Mouse (Mus musculus): Measurements from ENCODE around the gene Map3k14. TPM values are rescaled to one million over a fixed set of nuclear protein-coding genes. Genes with fewer than 3 reads are reported as not detected.

The Map3k14 gene
- 3.9 and 5.0 TPM in 2 replicates for polyA plus RNA-seq (2015; fragmentation: Nextera tagmentation; extraction: Ambion mirVana)

GRCm38 (mm10) chr11:103267346-103268219 is at the start of gene Map3k14:
Gene Map3k14 (minus strand): TSS chr11:103267472.
- H3K4me3 ChIP-seq: peak within 1 kb of the TSS; percentile 58
- under 1% methylated on average over 55 of the region's 55 CpGs for WGBS
- H3K9ac ChIP-seq: peak within 1 kb of the TSS; percentile 74
- H3K9me3 ChIP-seq: no peaks in the 10 kb centered on the region
- no peaks in the 10 kb centered on the region for H3K36me3 ChIP-seq (replicated peaks)
- peak; percentile 99 for ATAC-seq (replicated peaks)
- H3K27ac ChIP-seq: peak within 1 kb of the TSS; percentile 88
- H3K4me1 ChIP-seq: peaks cover 52% of the 10 kb centered on the region
- no peaks in the 10 kb centered on the region for H3K27me3 ChIP-seq (replicated peaks)
- peak within 1 kb of the TSS; percentile 72 for H3K4me2 ChIP-seq

GRCm38 (mm10) chr11:103315379-103315778 is 48.1 kb upstream of the Map3k14 start:
- no peak for ATAC-seq (replicated peaks)

GRCm38 (mm10) chr11:103314736-103315374 is 47.6 kb upstream of the Map3k14 start:
- no peak overlapping the region for H3K4me3 ChIP-seq
- whole genome bisulfite sequencing: 86% methylated on average over 10 of the region's 10 CpGs
- no peak overlapping the region for H3K9ac ChIP-seq
- no peak overlapping the region for H3K4me2 ChIP-seq
- H3K27me3 ChIP-seq (replicated peaks): no peaks in the 10 kb centered on the region
- no peak overlapping the region for H3K27ac ChIP-seq
- no peaks in the 10 kb centered on the region for H3K9me3 ChIP-seq
- peaks cover 6% of the 10 kb centered on the region for H3K4me1 ChIP-seq
- H3K36me3 ChIP-seq (replicated peaks): no peaks in the 10 kb centered on the region
- no peak for ATAC-seq (replicated peaks)

More at GRCm38 (mm10) chr11:103315379-103315778, 48.1 kb upstream of the Map3k14 start:
- H3K27ac ChIP-seq: no peak overlapping the region
- H3K9me3 ChIP-seq: no peaks in the 10 kb centered on the region
- no peak overlapping the region for H3K9ac ChIP-seq
- H3K4me1 ChIP-seq: peaks cover 6% of the 10 kb centered on the region
- H3K27me3 ChIP-seq (replicated peaks): no peaks in the 10 kb centered on the region
- no peak overlapping the region for H3K4me2 ChIP-seq
- WGBS: 87% methylated on average over 5 of the region's 5 CpGs
- H3K36me3 ChIP-seq (replicated peaks): no peaks in the 10 kb centered on the region
- H3K4me3 ChIP-seq: no peak overlapping the region

GRCm38 (mm10) chr11:103313542-103313941 is 46.3 kb upstream of the Map3k14 start:
- Histone ChIP-seq H3K4me1 (peaks cover 6% of the 10 kb centered on the region), H3K4me2 (no peak overlapping the region), H3K36me3 (replicated peaks) (no peaks in the 10 kb centered on the region), H3K9ac (no peak overlapping the region), H3K27me3 (replicated peaks) (no peaks in the 10 kb centered on the region), H3K4me3 (no peak overlapping the region), H3K27ac (no peak overlapping the region), H3K9me3 (no peaks in the 10 kb centered on the region)
- 89% methylated on average over 6 of the region's 6 CpGs for WGBS
- no peak for ATAC-seq (replicated peaks)

- H3K9ac ChIP-seq: no peak overlapping the region
- no peaks in the 10 kb centered on the region for H3K27me3 ChIP-seq (replicated peaks)
- H3K9me3 ChIP-seq: no peaks in the 10 kb centered on the region
- no peak for ATAC-seq (replicated peaks)
- no peak overlapping the region for H3K4me2 ChIP-seq
- no peaks in the 10 kb centered on the region for H3K36me3 ChIP-seq (replicated peaks)
- H3K4me1 ChIP-seq: peaks cover 6% of the 10 kb centered on the region
- no peak overlapping the region for H3K4me3 ChIP-seq
- 51% methylated on average over 8 of the region's 8 CpGs for WGBS
- H3K27ac ChIP-seq: no peak overlapping the region
Observed at GRCm38 (mm10) chr11:103312655-103313255, 45.5 kb upstream of the Map3k14 start.

- 10% methylated on average over 28 of the region's 30 CpGs for WGBS
Observed at GRCm38 (mm10) chr11:103311960-103312611, 44.8 kb upstream of the Map3k14 start.

GRCm38 (mm10) chr11:103309956-103310574 is 42.8 kb upstream of the Map3k14 start:
- H3K27me3 ChIP-seq (replicated peaks): no peaks in the 10 kb centered on the region
- H3K4me3 ChIP-seq: no peak overlapping the region
- no peak overlapping the region for H3K27ac ChIP-seq
- H3K9ac ChIP-seq: no peak overlapping the region
- H3K4me1 ChIP-seq: peaks cover 6% of the 10 kb centered on the region
- 77% methylated on average over 10 of the region's 10 CpGs for WGBS
- ATAC-seq (replicated peaks): no peak
- no peaks in the 10 kb centered on the region for H3K36me3 ChIP-seq (replicated peaks)
- no peaks in the 10 kb centered on the region for H3K9me3 ChIP-seq
- no peak overlapping the region for H3K4me2 ChIP-seq

More at GRCm38 (mm10) chr11:103311960-103312611, 44.8 kb upstream of the Map3k14 start:
- Histone ChIP-seq H3K9ac (peak overlapping the region; percentile 32; the same call in 1 of the 2 replicates), H3K27me3 (replicated peaks) (no peaks in the 10 kb centered on the region), H3K9me3 (no peaks in the 10 kb centered on the region), H3K4me1 (peaks cover 6% of the 10 kb centered on the region), H3K4me3 (peak overlapping the region; percentile 29), H3K27ac (no peak overlapping the region), H3K36me3 (replicated peaks) (no peaks in the 10 kb centered on the region), H3K4me2 (peak overlapping the region; percentile 61)
- no peak for ATAC-seq (replicated peaks)

GRCm38 (mm10) chr11:103307910-103308309 is 40.6 kb upstream of the Map3k14 start:
- Histone ChIP-seq H3K9ac (no peak overlapping the region), H3K27ac (no peak overlapping the region), H3K9me3 (no peaks in the 10 kb centered on the region), H3K36me3 (replicated peaks) (no peaks in the 10 kb centered on the region), H3K27me3 (replicated peaks) (no peaks in the 10 kb centered on the region), H3K4me2 (no peak overlapping the region), H3K4me1 (peaks cover 6% of the 10 kb centered on the region), H3K4me3 (no peak overlapping the region)
- no peak for ATAC-seq (replicated peaks)
- WGBS: 75% methylated on average over 8 of the region's 8 CpGs

- no peak for ATAC-seq (replicated peaks)
- no peak overlapping the region for H3K27ac ChIP-seq
- H3K9ac ChIP-seq: no peak overlapping the region
- H3K4me2 ChIP-seq: no peak overlapping the region
- no peaks in the 10 kb centered on the region for H3K27me3 ChIP-seq (replicated peaks)
- no peaks in the 10 kb centered on the region for H3K9me3 ChIP-seq
- WGBS: 84% methylated on average over 9 of the region's 9 CpGs
- no peaks in the 10 kb centered on the region for H3K36me3 ChIP-seq (replicated peaks)
- H3K4me3 ChIP-seq: no peak overlapping the region
- H3K4me1 ChIP-seq: no peaks in the 10 kb centered on the region
Observed at GRCm38 (mm10) chr11:103304525-103304924, 37.3 kb upstream of the Map3k14 start.

GRCm38 (mm10) chr11:103294772-103295171 is 27.5 kb upstream of the Map3k14 start:
- Histone ChIP-seq H3K36me3 (replicated peaks) (no peaks in the 10 kb centered on the region), H3K9me3 (no peaks in the 10 kb centered on the region), H3K27me3 (replicated peaks) (no peaks in the 10 kb centered on the region), H3K4me2 (no peak overlapping the region), H3K4me3 (no peak overlapping the region), H3K4me1 (no peaks in the 10 kb centered on the region), H3K27ac (no peak overlapping the region), H3K9ac (no peak overlapping the region)
- WGBS: 90% methylated on average over 7 of the region's 7 CpGs
- no peak for ATAC-seq (replicated peaks)

- H3K4me3 ChIP-seq: no peak overlapping the region
- 92% methylated on average over 6 of the region's 6 CpGs for WGBS
- H3K4me2 ChIP-seq: no peak overlapping the region
- H3K36me3 ChIP-seq (replicated peaks): no peaks in the 10 kb centered on the region
- no peaks in the 10 kb centered on the region for H3K4me1 ChIP-seq
- H3K9me3 ChIP-seq: no peaks in the 10 kb centered on the region
- H3K27ac ChIP-seq: no peak overlapping the region
- no peaks in the 10 kb centered on the region for H3K27me3 ChIP-seq (replicated peaks)
- no peak for ATAC-seq (replicated peaks)
- H3K9ac ChIP-seq: no peak overlapping the region
Observed at GRCm38 (mm10) chr11:103294066-103294465, 26.8 kb upstream of the Map3k14 start.
